Mouse (Mus musculus) right cerebral cortex, postnatal 25 days (tissue): Measurements from ENCODE around the gene Sgf29.
"Not testable (repeated sequence)": the region's sequence is repeated elsewhere in the genome, so short reads cannot be mapped to it uniquely, and the experiment has no call there.

ENCODE experiments used
- DNase-seq: peaks from one replicate; pipeline ENCODE4 v3.0.0; 2022

Gene Sgf29

GRCm38 (mm10) chr7:126642545-126643243 lies 6.4 kb upstream of the Sgf29 start:
- no peak for DNase-seq

GRCm38 (mm10) chr7:126643244-126643617 lies 5.9 kb upstream of the Sgf29 start:
- DNase-seq, result not testable (repeated sequence)

- DNase-seq, result no peak
These were observed 4.8 kb upstream of the Sgf29 start for GRCm38 (mm10) chr7:126644345-126644744.

DNA sequence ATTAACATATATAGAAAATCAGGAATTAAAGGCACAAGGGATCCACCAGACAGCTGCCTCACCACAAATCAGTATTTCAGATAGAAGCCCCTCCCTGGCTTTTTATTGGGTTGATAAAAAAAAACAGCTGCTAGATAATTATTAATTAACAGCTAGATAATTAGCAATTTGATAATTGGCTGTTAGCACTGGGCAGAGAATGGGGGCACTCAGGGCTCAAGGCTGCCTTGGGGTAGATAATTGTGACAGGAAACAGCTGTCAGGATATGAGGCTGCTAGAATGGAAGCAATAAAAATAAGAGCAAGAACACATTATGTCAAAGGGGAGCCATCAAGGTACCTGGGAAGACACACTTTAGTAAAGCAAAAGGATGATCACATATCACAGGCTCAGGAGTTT lies 4.2 kb upstream of the Sgf29 start:
- DNase-seq, result no peak

DNA sequence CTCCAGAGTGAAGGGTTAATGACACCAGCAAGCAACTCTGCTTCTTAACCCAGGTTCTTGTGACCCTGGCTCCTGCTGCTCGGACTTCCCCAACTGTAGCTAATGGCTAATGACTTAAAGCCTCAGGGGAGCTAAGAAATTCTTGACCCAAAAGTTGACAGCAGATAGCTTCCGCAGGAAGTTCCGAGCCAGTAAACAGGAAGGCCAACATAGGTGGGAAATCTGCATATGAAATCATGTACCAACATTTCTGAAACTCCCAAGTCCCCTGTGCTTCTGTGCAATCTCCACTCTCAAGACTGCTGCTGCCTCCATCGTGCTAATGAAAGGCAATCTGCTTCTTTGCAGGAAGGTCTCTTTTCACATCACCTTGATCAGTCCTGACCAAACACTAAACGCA lies 3.4 kb upstream of the Sgf29 start:
- no peak for DNase-seq

DNA sequence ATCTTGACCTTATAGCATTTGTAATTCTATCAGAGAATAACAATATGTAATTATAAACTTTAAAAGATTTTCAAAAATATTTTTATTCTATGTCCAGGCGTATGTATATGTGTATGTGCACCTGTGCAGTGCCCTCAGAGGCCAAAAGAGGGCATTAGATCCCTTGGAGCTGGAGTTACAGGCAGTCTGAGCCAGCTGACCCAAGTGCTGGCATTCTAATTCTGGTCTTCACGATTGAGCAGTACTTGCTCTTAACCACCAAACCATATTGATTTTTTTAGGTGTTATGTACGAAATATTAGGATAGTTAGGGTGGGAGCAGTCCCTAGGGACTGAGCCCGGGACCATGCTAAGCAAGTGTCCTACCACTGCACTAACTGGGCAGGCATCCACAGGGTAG lies 623 bp upstream of the Sgf29 start:
- DNase-seq, result no peak

DNA sequence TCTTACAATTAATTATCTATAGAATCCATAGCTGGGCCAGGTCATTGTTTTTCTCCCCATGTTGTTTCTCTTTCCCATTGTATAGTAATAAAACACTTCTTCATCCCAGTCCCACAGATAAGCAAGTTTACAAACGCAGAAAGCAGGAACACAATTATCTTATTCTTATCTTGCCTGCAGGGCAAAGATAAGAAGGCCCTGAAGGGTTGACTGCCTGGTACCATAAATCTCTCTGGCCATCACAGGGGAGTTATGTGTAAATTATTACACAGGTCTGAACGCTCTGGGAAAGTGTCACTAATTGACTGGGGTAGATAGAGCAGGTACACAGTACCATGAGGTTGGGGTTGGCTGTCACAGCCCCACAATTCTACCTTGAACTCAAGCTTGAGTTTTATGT lies 1.7 kb downstream of the Sgf29 start:
- no peak for DNase-seq

DNA sequence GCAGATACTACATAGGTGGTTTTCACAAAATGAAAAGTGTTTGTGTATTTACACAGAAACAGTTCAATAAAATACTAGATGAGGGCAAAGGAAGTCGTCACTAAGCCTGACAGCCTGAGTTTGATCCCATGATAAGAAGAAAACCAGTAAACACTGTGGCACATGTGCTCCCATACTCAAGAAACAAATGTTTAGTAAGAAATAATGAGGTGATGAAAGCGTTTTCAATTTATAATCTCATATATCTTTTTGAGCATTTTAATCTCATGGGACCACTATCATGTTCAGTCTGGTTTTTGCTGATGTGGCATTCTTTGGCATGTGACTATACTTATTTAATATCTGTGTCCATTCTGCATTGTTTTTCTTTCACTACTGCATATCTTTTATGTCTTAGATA lies 4.9 kb downstream of the Sgf29 start:
- DNase-seq, result no peak

DNA sequence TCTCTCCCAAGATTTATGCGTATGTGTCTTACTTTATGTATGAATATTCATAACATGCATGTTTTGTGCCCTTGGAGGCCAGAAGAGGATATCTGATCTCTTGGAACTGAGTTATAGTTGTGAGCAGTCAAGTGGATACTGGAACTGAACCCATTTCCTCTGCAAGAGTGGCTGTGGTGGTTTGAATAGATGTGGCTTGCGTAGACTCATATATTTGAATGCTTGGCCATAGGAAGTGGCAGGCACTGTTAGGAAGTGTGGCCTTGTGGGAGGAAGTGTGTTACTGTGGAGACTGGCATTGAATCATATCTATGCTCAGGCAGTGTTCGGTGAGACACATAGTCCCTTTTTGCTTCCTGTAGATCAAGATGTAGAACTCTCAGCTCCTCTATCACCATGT lies 6.6 kb downstream of the Sgf29 start:
- no peak for DNase-seq

- DNase-seq, result no peak
These were observed 8.4 kb downstream of the Sgf29 start for GRCm38 (mm10) chr7:126657522-126657921.

DNA sequence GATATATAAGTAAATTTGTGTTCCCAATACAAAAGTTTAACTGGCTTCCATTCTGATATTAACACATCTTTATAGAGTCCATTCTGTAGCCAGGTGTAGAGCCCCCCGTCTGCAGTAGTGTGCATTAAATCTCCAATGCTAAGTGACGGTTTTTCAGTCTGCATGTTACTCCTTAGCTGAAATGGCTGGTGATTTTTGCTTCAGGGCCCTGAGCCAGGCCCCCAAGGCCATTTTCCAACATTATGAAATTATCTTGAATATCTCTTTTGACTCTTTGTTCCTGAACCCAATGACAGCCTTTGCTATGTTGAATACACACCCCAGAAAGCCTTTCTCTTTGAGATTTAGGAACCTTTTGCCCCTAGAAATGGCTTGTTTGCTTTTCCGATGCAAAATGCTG lies 10.7 kb downstream of the Sgf29 start:
- DNase-seq, result no peak

GRCm38 (mm10) chr7:126663646-126664045 lies 14.5 kb downstream of the Sgf29 start:
- no peak for DNase-seq

DNA sequence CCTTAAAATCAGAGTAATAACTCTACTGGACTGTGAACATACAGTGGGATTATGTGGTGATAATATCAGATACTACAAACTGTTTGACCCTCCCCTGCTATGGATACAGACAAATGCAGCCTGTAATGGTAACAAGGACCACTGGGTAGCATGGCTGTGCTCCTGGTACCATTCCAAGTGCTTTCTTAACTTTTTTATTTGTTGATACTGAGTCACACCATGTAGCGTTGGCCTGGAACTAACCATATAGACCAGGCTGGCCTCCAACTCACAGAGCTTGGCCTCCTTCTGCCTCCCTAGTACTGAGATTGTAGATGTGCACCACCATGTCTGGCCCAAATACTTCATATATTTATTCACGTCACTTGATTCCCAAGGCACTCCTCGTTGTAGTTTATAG lies 16.2 kb downstream of the Sgf29 start:
- DNase-seq, result no peak

GRCm38 (mm10) chr7:126667495-126668090 lies 18.5 kb downstream of the Sgf29 start:
- DNase-seq, result no peak

GRCm38 (mm10) chr7:126668452-126668851 lies 19.3 kb downstream of the Sgf29 start:
- DNase-seq, result no peak

DNA sequence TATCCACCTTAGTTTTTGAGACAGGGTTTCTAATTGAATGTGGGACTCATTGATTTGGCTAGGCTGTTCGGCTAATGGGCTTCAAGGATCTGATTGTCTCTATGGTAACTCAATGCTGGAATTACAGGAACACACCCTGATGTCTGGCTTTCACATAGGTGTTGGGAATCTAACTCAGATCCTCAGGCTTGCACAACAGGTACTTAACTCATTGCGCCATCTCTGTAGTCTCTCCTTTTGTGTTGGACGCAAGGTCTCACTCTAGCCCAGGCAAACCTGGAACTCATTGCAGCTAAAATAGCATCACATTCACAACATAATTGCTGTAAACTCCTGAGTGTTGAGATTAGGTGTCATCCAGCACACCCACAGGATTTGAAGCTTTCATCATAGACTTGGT lies 21.0 kb downstream of the Sgf29 start:
- DNase-seq, result no peak

DNA sequence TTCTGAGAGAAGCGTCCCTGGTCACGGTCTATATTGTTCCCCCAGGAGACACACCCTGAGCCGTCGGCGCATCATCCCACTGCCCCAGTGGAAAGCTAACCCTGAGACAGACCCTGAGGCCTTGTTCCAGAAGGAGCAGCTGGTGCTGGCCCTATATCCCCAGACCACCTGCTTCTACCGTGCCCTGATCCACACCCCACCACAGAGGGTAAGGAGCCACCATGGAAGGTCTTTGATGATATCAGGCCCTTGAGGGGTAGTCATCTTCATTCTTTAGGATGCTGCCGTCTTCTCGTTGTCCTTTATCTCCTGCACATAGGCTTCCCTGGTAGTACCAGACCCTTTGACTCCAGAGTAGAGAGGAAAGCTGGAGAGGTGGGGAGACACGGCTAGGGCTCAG lies 23.0 kb downstream of the Sgf29 start:
- DNase-seq, result no peak

- no peak for DNase-seq
These were observed 26.0 kb downstream of the Sgf29 start for GRCm38 (mm10) chr7:126675104-126675503.

DNA sequence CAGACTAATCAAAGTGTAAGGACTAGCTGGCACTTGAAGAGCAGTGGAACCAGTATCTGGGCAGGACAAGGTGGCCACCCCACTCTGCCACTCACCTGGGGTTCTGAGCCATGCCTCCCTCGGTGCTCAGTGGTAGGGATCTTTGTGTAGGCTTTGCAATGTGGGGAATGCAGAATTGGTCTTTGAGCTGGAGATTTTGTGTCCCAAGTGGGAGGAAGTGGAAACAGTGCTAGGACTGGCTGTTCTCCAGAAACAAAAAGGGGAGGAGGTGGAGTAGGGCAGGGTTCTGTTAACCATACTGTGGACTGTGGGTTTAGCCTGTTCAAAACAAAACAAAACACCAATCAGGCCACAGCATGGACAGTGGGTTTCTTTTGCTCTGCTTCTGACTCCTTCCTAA lies 27.1 kb downstream of the Sgf29 start, which contains the start of gene Sult1a1:
TSS of gene Sult1a1 (minus strand) at position 226 of the 400 bp plus-strand sequence.
- no peak for DNase-seq

DNA sequence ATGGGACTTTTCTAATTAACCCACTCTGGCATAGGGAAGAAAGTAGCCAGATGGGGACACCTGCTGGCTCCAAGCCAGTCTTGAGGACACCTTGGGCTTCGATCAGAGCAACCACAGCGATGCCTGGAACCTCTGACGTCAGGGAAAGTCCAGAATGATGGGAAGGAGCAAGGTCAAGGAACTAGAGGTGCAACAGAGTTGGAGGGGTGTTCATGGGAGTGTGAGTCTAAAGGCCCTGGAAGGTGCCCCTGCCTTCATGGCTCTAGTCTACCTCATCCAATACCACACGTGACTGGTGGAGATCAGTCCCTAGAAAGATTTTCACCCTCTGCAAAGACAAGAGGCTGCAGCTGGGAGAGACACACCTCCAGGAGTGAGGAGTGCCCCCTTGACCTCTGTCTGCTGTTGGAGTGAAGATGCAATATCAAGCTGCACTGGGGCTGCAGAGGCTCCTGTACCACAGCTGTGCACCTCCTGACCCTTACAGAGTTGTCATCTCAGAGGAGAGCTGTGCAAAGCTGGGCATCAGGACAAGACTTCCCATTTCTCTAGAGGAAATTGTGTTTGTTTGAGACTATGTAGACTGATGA lies 27.6 kb downstream of the Sgf29 start:
- DNase-seq, result no peak

DNA sequence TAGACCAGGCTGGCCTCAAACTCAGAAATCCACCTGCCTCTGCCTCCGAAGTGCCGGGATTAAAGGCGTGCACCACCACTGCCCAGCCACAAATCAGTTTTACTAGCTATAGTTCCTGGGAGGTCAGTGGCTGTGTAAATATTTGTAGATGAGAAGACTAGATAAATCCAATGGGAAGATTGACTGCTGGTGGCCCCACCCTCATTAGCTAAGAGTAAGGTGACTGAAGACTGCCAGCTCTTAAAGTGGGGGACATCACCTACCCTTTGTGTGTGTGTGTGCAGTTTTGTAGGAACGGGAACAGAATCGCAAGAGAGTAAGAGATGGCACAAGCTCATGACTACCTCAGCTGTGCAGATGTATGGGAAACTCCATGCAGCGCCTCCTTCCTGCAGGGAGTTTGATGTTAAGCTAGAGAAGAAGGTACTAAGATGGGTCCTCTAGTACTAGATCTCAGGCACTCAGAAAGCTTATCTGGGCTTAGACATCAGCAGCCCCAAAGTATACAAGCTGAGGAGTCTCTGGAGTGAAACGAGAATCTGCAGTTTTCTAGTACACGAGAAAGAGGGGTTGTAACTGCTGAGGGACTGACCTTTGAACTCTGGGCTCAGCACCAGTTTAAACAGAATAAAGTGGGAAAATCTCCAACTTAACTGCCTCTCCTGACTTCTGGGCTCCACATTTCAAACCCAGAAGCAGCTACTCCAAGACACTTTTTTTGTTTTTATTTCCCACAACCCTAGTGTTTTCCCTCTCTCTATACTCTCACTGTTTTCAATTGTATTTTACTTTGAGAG lies 29.6 kb downstream of the Sgf29 start:
- DNase-seq, result no peak

DNA sequence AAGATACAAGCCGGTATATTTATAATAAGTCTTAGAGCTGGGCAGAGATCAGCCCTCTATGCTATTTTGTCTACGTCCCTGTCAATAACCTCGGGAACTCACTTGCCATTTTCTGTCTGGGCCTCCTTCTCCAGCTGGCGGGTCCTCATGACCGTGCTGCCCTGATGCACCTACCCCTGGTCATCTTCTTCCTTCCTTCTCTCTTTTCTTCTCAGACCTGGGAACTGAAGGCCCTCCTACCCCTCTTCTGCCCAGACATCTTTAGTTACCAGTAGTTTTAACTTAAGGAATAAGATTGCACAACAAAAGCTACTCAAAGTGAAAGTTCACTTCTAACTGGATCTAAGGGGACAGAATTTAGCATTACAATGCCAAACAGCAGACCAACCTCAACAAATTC lies 30.6 kb downstream of the Sgf29 start:
- no peak for DNase-seq

GRCm38 (mm10) chr7:126681221-126681620 lies 32.1 kb downstream of the Sgf29 start:
- DNase-seq, result no peak

- DNase-seq, result not testable (repeated sequence)
These were observed 39.0 kb downstream of the Sgf29 start for GRCm38 (mm10) chr7:126688156-126688555.
